8 mouse cellular contexts compared by ENCODE assay signal in the genomic region with DNA sequence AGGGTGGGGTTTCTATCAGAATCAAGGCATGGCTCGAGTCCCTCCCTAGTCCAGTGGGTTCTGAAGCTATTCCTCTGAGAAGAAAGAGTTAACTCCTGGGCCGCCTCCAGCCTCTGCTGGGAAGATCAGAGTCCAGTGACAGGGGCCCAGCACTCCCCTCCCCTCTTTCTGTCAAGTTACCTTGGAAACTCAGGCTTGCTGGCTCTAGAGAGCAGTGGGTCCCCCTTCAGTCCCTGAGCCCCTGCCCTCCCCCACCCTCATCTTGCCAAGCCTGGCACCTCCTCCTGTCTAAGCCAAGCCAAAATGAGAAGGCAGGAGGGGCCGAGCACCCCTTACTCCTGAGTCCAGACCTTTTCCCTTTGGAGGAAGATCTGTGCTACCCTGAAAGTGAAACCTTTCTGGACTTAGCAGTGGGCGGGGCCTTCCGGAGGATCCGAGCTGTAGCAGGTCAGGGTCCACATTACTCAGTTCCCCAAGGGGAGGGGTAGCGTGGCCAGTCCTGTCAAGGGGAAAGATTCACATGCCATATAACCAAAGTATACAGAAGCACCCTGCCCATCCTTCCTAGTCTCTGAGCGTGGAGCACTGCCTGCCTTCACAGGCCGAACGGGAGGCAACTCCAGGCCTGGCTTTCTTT. TPM values are rescaled to one million over a fixed set of nuclear protein-coding genes. Genes with fewer than 3 reads are reported as not detected.
A peak's percentile ranks its signal among the peaks of the same experiment; 100 is the strongest.
DNase-seq lines count a peak whose midpoint lies in the region; ATAC-seq and TF ChIP-seq lines count a peak whose summit lies in the region.

No protein-coding gene starts in this region.

- H3K36me3 ChIP-seq in heart, embryonic 13.5 days = peaks cover 3% of the 10 kb centered on the region; the same call in 1 of the 2 replicates
- H3K36me3 ChIP-seq in forebrain, postnatal 0 days (ENCODE audit: insufficient read depth) = no peaks in the 10 kb centered on the region; the same call in 1 of the 2 replicates
- H3K36me3 ChIP-seq in neural tube, embryonic 13.5 days = peaks cover 6% of the 10 kb centered on the region; the same call in 1 of the 2 replicates
- peaks cover 70% of the 10 kb centered on the region for H3K36me3 ChIP-seq in thymus, adult 2 months (ENCODE audit: control insufficient read depth, insufficient read depth, low read length)

- H3K27me3 ChIP-seq in heart, embryonic 13.5 days (replicated peaks) = peaks cover 23% of the 10 kb centered on the region
- no peaks in the 10 kb centered on the region for H3K27me3 ChIP-seq in forebrain, postnatal 0 days (ENCODE audit: insufficient read depth, low read length)
- peaks cover 11% of the 10 kb centered on the region for H3K27me3 ChIP-seq in neural tube, embryonic 13.5 days
- no peaks in the 10 kb centered on the region for H3K27me3 ChIP-seq in thymus, adult 2 months (ENCODE audit: control insufficient read depth, insufficient read depth, low read length)

- 0 out of 2 replicates have a peak overlapping the region, but pooled peaks have one; percentile 24 for H3K9ac ChIP-seq in heart, embryonic 13.5 days
- no peak overlapping the region for H3K9ac ChIP-seq in forebrain, postnatal 0 days
- H3K9ac ChIP-seq in neural tube, embryonic 13.5 days = peak overlapping the region; percentile 2; the same call in 1 of the 2 replicates

- H3K4me1 ChIP-seq in heart, embryonic 13.5 days = peaks cover 43% of the 10 kb centered on the region
- 0 out of 2 replicates have a peak, but pooled peaks cover 7% of the 10 kb centered on the region for H3K4me1 ChIP-seq in forebrain, postnatal 0 days (ENCODE audit: insufficient read depth)
- H3K4me1 ChIP-seq in neural tube, embryonic 13.5 days (replicated peaks) = peaks cover 74% of the 10 kb centered on the region
- H3K4me1 ChIP-seq in thymus, adult 2 months (replicated peaks; ENCODE audit: control insufficient read depth, insufficient read depth, low read length) = peaks cover 23% of the 10 kb centered on the region

- no peak for TF ChIP-seq POLR2A in thymus, adult 2 months (IDR thresholded peaks at IDR 0.05; ENCODE audit: control insufficient read depth, extremely low read depth, insufficient read depth, low read length, poor library complexity)

- no peak overlapping the region for H3K4me3 ChIP-seq in heart, embryonic 13.5 days
- H3K4me3 ChIP-seq in forebrain, postnatal 0 days (ENCODE audit: low read depth, low read length) = no peak overlapping the region
- H3K4me3 ChIP-seq in neural tube, embryonic 13.5 days = no peak overlapping the region
- no peak overlapping the region for H3K4me3 ChIP-seq in thymus, adult 2 months (ENCODE audit: control insufficient read depth, insufficient read depth, low read length)

- no peak for DNase-seq in heart, adult 9 months (ENCODE audit: low spot score in 2 of 2)
- peak; percentile 71 for DNase-seq in forebrain, postnatal 0 days
- peak; percentile 87 to 90 for DNase-seq in kidney, postnatal 36 days
- DNase-seq in lung, adult 18-20 months = no peak
- no peak for DNase-seq in thymus, adult 2 months

- H3K27ac ChIP-seq in heart, embryonic 13.5 days (replicated peaks) = no peak overlapping the region
- peak overlapping the region; percentile 59 for H3K27ac ChIP-seq in forebrain, postnatal 0 days (ENCODE audit: low read depth, low read length)
- peak overlapping the region; percentile 74 for H3K27ac ChIP-seq in neural tube, embryonic 13.5 days (replicated peaks)
- H3K27ac ChIP-seq in thymus, adult 2 months (ENCODE audit: control insufficient read depth, insufficient read depth, low read length) = no peak overlapping the region

- no peak for ATAC-seq in heart, embryonic 13.5 days (ENCODE audit: extremely low read depth, insufficient number of reproducible peaks, low FRiP score, low TSS enrichment)
- ATAC-seq in forebrain, postnatal 0 days = peak; percentile 76
- peak; percentile 67 for ATAC-seq in neural tube, embryonic 13.5 days (ENCODE audit: low read depth)
- ATAC-seq in megakaryocyte, adult 5-6 weeks (ENCODE audit: poor library complexity, severe bottlenecking) = no peak

- TF ChIP-seq CTCF in forebrain, postnatal 0 days (IDR thresholded peaks at IDR 0.05; ENCODE audit: low read depth) = no peak
- no peak for TF ChIP-seq CTCF in thymus, adult 2 months (IDR thresholded peaks at IDR 0.05; ENCODE audit: borderline replicate concordance, control insufficient read depth, extremely low read depth, insufficient read depth, low read length, poor library complexity)

- peak overlapping the region; percentile 4; the same call in 1 of the 2 replicates for H3K4me2 ChIP-seq in heart, embryonic 13.5 days
- peak overlapping the region; percentile 2; the same call in 1 of the 2 replicates for H3K4me2 ChIP-seq in forebrain, postnatal 0 days (ENCODE audit: low read depth)
- 0 out of 2 replicates have a peak overlapping the region, but pooled peaks have one; percentile 5 for H3K4me2 ChIP-seq in neural tube, embryonic 13.5 days

- no peaks in the 10 kb centered on the region for H3K9me3 ChIP-seq in heart, embryonic 13.5 days
- H3K9me3 ChIP-seq in forebrain, postnatal 0 days (ENCODE audit: low read length) = no peaks in the 10 kb centered on the region
- H3K9me3 ChIP-seq in neural tube, embryonic 13.5 days = no peaks in the 10 kb centered on the region

- WGBS in heart, embryonic 13.5 days = 46% methylated on average over 10 of the region's 10 CpGs
- WGBS in forebrain, postnatal 0 days = 31% methylated on average over 10 of the region's 10 CpGs
- WGBS in neural tube, embryonic 13.5 days = 42% methylated on average over 10 of the region's 10 CpGs
- WGBS in thymus, adult 2 months = 91% methylated on average over 10 of the region's 10 CpGs

RNA-seq across cellular contexts. Expression of a gene that starts 9.6 kb away (rescaled TPM):
- polyA plus RNA-seq in heart, embryonic 13.5 days (2015; fragmentation: Nextera tagmentation; extraction: Ambion mirVana) = 7.1 and 7.7 TPM in 2 replicates
- 5.4 and 7.6 TPM in 2 replicates for total RNA-seq in forebrain, postnatal 0 days (2014; rRNA removed)
- polyA plus RNA-seq in forebrain, postnatal 0 days (2015; fragmentation: Nextera tagmentation; extraction: Ambion mirVana) = 8.8 and 9.9 TPM in 2 replicates
- polyA plus RNA-seq in neural tube, embryonic 13.5 days (2015; fragmentation: Nextera tagmentation; extraction: Ambion mirVana) = 11.6 and 11.8 TPM in 2 replicates
- 23.9 and 25.7 TPM in 2 replicates for total RNA-seq in megakaryocyte, adult 5-6 weeks (2015)
- 6.1 and 8.7 TPM in 2 replicates for total RNA-seq in megakaryocyte, adult 5-6 weeks (2017)
- 24.1 and 26.8 TPM in 2 replicates for polyA plus RNA-seq in thymus, adult 2 months (2012; rRNA removed)

RNA-seq across cellular contexts. Expression of a gene that starts 10.0 kb away (rescaled TPM):
- polyA plus RNA-seq in heart, embryonic 13.5 days (2015; fragmentation: Nextera tagmentation; extraction: Ambion mirVana) = 13.8 and 19.0 TPM in 2 replicates
- total RNA-seq in forebrain, postnatal 0 days (2014; rRNA removed) = 19.2 and 20.3 TPM in 2 replicates
- polyA plus RNA-seq in forebrain, postnatal 0 days (2015; fragmentation: Nextera tagmentation; extraction: Ambion mirVana) = 17.7 and 18.6 TPM in 2 replicates
- polyA plus RNA-seq in neural tube, embryonic 13.5 days (2015; fragmentation: Nextera tagmentation; extraction: Ambion mirVana) = 16.3 and 24.1 TPM in 2 replicates
- 16.1 and 17.7 TPM in 2 replicates for total RNA-seq in megakaryocyte, adult 5-6 weeks (2015)
- 23.9 and 36.1 TPM in 2 replicates for total RNA-seq in megakaryocyte, adult 5-6 weeks (2017)
- 9.8 and 11.8 TPM in 2 replicates for polyA plus RNA-seq in thymus, adult 2 months (2012; rRNA removed)

RNA-seq across cellular contexts. Expression of a gene that starts 14.5 kb away (rescaled TPM):
- polyA plus RNA-seq in heart, embryonic 13.5 days (2015; fragmentation: Nextera tagmentation; extraction: Ambion mirVana) = 23.1 and 24.4 TPM in 2 replicates
- 44.2 and 48.5 TPM in 2 replicates for total RNA-seq in forebrain, postnatal 0 days (2014; rRNA removed)
- 68.4 and 73.9 TPM in 2 replicates for polyA plus RNA-seq in forebrain, postnatal 0 days (2015; fragmentation: Nextera tagmentation; extraction: Ambion mirVana)
- polyA plus RNA-seq in neural tube, embryonic 13.5 days (2015; fragmentation: Nextera tagmentation; extraction: Ambion mirVana) = 50.6 and 58.1 TPM in 2 replicates
- total RNA-seq in megakaryocyte, adult 5-6 weeks (2015) = 77.6 and 92.0 TPM in 2 replicates
- total RNA-seq in megakaryocyte, adult 5-6 weeks (2017) = 87.5 and 88.7 TPM in 2 replicates
- 202 and 207 TPM in 2 replicates for polyA plus RNA-seq in thymus, adult 2 months (2012; rRNA removed)

RNA-seq across cellular contexts. Expression of a gene that starts 43.9 kb away (rescaled TPM):
- 0.37 and 0.38 TPM in 2 replicates for polyA plus RNA-seq in heart, embryonic 13.5 days (2015; fragmentation: Nextera tagmentation; extraction: Ambion mirVana)
- 0.24 TPM in 1 of 2 replicates, not detected in the other for total RNA-seq in forebrain, postnatal 0 days (2014; rRNA removed)
- polyA plus RNA-seq in forebrain, postnatal 0 days (2015; fragmentation: Nextera tagmentation; extraction: Ambion mirVana) = 0.05 and 0.18 TPM in 2 replicates
- 0.14 TPM in 1 of 2 replicates, not detected in the other for polyA plus RNA-seq in neural tube, embryonic 13.5 days (2015; fragmentation: Nextera tagmentation; extraction: Ambion mirVana)
- 22.9 and 25.7 TPM in 2 replicates for total RNA-seq in megakaryocyte, adult 5-6 weeks (2015)
- total RNA-seq in megakaryocyte, adult 5-6 weeks (2017) = 28.1 and 46.6 TPM in 2 replicates
- polyA plus RNA-seq in thymus, adult 2 months (2012; rRNA removed) = 8.4 and 10.4 TPM in 2 replicates

Comparison
In these comparisons a context has a peak if more than half of its experiments do, and no peak if none do; other contexts are left out.
1. ATAC-seq: peak in forebrain, postnatal 0 days (single experiment) and neural tube, embryonic 13.5 days (single experiment); none in heart, embryonic 13.5 days (single experiment) and megakaryocyte, adult 5-6 weeks (single experiment).
2. H3K27ac ChIP-seq: peak in forebrain, postnatal 0 days (single experiment) and neural tube, embryonic 13.5 days (single experiment); none in heart, embryonic 13.5 days (single experiment) and thymus, adult 2 months (single experiment).
3. DNase-seq: peak in forebrain, postnatal 0 days (single experiment) and kidney, postnatal 36 days (2 of 2); none in heart, adult 9 months (0 of 2), lung, adult 18-20 months (0 of 2) and thymus, adult 2 months (single experiment).
4. Peak in every context shown above with its lines, with median percentiles within 50 percentile points of each other: H3K4me2 ChIP-seq.